Mouse (Mus musculus) lung, embryonic 14.5 days (tissue): ENCODE measurements at regions not wholly inside any gene's neighbourhood (a gene's known extent, or its start where the extent isn't known, plus 50 kb on each side); places are given as distances from the start of the nearest gene placed in this dataset.

Experiments
- ATAC-seq: fragments of 200-750 bp; cut with Nextera tagmentation; 2 replicates; pipeline ENCODE4 v1.8.0; 2017; ENCODE audit warnings: mild to moderate bottlenecking, moderate TSS enrichment, moderate library complexity; ENCODE audit not compliant: insufficient read depth
- DNase-seq: peaks from one replicate; pipeline ENCODE4 v3.0.0-alpha.2; 2015
- H3K27ac ChIP-seq: fragments of 300-500 bp; sonication (generic); 2 replicates; pipeline ENCODE4 v1.5.1; 2014; ENCODE audit warnings: low read depth, mild to moderate bottlenecking, moderate library complexity
- H3K27me3 ChIP-seq: fragments of 300-500 bp; sonication (generic); 2 replicates; pipeline ENCODE4 v1.6.1; 2014; ENCODE audit warnings: low read length, control low read depth; ENCODE audit not compliant: insufficient read depth
- H3K36me3 ChIP-seq: fragments of 300-500 bp; sonication (generic); 2 replicates; pipeline ENCODE4 v1.6.1; 2014; ENCODE audit warnings: control low read depth; ENCODE audit not compliant: insufficient read depth
- H3K4me1 ChIP-seq: fragments of 300-500 bp; sonication (generic); 2 replicates; pipeline ENCODE4 v1.6.1; 2014; ENCODE audit warnings: antibody characterized with exemption, control low read depth; ENCODE audit not compliant: insufficient read depth
- H3K4me2 ChIP-seq: fragments of 300-500 bp; sonication (generic); 2 replicates; pipeline ENCODE4 v1.6.1; 2014; ENCODE audit warnings: mild to moderate bottlenecking
- H3K4me3 ChIP-seq: fragments of 300-500 bp; sonication (generic); 2 replicates; pipeline ENCODE4 v1.5.1; 2014; ENCODE audit warnings: low read depth, low read length
- H3K9ac ChIP-seq: fragments of 300-500 bp; sonication (generic); 2 replicates; pipeline ENCODE4 v1.6.1; 2014
- H3K9me3 ChIP-seq: fragments of 300-500 bp; sonication (generic); 2 replicates; pipeline ENCODE4 v1.6.1; 2016; ENCODE audit warnings: low read depth, low read length, control low read depth
- CTCF ChIP-seq: IDR thresholded peaks from 2 replicates; pipeline ENCODE4 v1.5.1; 2016; ENCODE audit warnings: antibody characterized with exemption, low read depth
- WGBS: fragments of 180-500 bp; shearing (Covaris S2); extraction: QIAGEN DNeasy Blood & Tissue Kit; methylation state at CpG from one replicate; pipeline ENCODE4 v1.1.7; 2014; 5-methylcytosine and 5-hydroxymethylcytosine counted together

DNA sequence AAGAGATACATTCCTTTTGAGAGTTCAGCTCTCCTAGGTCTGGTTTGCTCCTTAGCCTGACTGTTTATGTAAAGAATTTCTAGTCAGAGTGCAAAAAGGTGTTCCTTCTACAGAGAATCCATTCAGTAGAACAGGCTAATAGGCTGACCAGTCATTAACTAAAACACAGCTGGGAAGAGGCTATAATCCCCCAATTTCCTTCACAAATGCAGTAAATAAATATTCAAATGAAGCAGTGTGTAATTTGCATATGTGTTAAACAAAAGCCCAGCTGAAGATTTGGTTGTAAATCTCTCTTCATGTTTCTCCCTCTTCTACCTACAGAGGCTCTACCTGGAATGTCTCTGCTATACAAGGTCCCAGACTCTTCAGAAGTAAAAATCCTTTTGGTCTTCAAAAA is 600.2 kb upstream of the Mef2c start:
- no peaks in the 10 kb centered on the region for H3K27me3 ChIP-seq
- H3K9me3 ChIP-seq = no peaks in the 10 kb centered on the region
- DNase-seq = no peak
- no peak overlapping the region for H3K4me3 ChIP-seq
- no peak overlapping the region for H3K4me2 ChIP-seq
- no peak for TF ChIP-seq CTCF
- H3K36me3 ChIP-seq = no peaks in the 10 kb centered on the region
- ATAC-seq = no peak
- no peaks in the 10 kb centered on the region for H3K4me1 ChIP-seq
- H3K27ac ChIP-seq = no peak overlapping the region
- H3K9ac ChIP-seq = no peak overlapping the region

GRCm38 (mm10) chr13:82907689-82908088 is 596.1 kb upstream of the Mef2c start:
- no peak for DNase-seq
- Histone ChIP-seq H3K27ac (no peak overlapping the region), H3K4me3 (no peak overlapping the region), H3K4me2 (no peak overlapping the region), H3K9me3 (no peaks in the 10 kb centered on the region), H3K4me1 (no peaks in the 10 kb centered on the region), H3K27me3 (no peaks in the 10 kb centered on the region), H3K9ac (no peak overlapping the region), H3K36me3 (no peaks in the 10 kb centered on the region)
- 93% methylated on average over 4 of the region's 4 CpGs for WGBS
- TF ChIP-seq CTCF = no peak
- ATAC-seq = no peak

DNA sequence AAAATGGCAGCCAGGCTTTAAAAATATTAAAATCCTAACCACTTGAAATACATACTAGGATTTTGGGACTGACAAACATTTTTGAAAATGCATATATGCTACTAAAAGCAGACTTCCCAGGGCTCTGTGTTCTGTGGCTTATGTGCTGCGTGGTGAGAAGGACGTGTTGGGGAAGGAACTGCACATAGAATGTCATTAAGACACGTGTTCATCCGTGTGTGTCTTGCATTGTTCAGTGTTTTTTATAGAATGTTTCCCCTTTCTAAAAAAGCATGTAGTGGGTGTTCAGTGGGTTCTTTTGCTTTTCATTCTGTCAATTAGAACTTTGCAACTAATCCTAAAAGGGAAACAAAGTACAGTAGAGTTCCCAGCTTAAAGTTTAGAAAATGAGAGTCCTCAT is 594.7 kb upstream of the Mef2c start:
- Histone ChIP-seq H3K9ac (no peak overlapping the region), H3K27me3 (no peaks in the 10 kb centered on the region), H3K4me3 (no peak overlapping the region), H3K4me1 (no peaks in the 10 kb centered on the region), H3K9me3 (no peaks in the 10 kb centered on the region), H3K36me3 (no peaks in the 10 kb centered on the region), H3K27ac (no peak overlapping the region), H3K4me2 (no peak overlapping the region)
- 87% methylated on average over 4 of the region's 4 CpGs for WGBS
- ATAC-seq (no peak), DNase-seq (no peak)
- no peak for TF ChIP-seq CTCF

GRCm38 (mm10) chr13:82912859-82913258 is 591.0 kb upstream of the Mef2c start:
- WGBS = 83% methylated on average over 8 of the region's 8 CpGs
- H3K27ac ChIP-seq = no peak overlapping the region
- H3K27me3 ChIP-seq = no peaks in the 10 kb centered on the region
- H3K9me3 ChIP-seq = no peaks in the 10 kb centered on the region
- H3K4me3 ChIP-seq = no peak overlapping the region
- no peaks in the 10 kb centered on the region for H3K4me1 ChIP-seq
- no peak for ATAC-seq
- H3K36me3 ChIP-seq = no peaks in the 10 kb centered on the region
- no peak overlapping the region for H3K4me2 ChIP-seq
- H3K9ac ChIP-seq = no peak overlapping the region
- no peak for DNase-seq
- TF ChIP-seq CTCF = no peak

DNA sequence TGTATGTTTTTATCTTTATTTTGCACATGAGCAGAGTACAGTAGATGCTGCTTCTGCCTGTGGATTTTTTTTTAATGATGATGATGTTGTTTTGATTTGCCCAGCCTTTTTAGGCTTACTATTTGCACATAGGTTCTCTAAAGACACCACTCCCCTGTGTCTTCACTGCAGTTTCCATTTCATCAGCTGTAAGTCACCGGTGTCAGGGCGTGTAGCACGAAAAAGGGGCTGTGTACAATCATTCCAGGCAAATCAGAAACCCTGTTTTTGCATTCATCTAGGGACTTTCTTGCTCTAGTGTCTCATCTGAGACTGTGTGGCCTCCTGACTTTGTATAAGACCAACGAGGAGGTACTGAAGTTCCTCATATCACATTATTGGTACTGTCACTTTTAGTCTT is 588.6 kb upstream of the Mef2c start:
- H3K4me3 ChIP-seq = no peak overlapping the region
- no peaks in the 10 kb centered on the region for H3K4me1 ChIP-seq
- H3K4me2 ChIP-seq = no peak overlapping the region
- TF ChIP-seq CTCF = no peak
- no peaks in the 10 kb centered on the region for H3K36me3 ChIP-seq
- no peak for ATAC-seq
- no peak overlapping the region for H3K9ac ChIP-seq
- 87% methylated on average over 4 of the region's 4 CpGs for WGBS
- no peak overlapping the region for H3K27ac ChIP-seq
- no peaks in the 10 kb centered on the region for H3K9me3 ChIP-seq
- DNase-seq = no peak
- H3K27me3 ChIP-seq = no peaks in the 10 kb centered on the region

DNA sequence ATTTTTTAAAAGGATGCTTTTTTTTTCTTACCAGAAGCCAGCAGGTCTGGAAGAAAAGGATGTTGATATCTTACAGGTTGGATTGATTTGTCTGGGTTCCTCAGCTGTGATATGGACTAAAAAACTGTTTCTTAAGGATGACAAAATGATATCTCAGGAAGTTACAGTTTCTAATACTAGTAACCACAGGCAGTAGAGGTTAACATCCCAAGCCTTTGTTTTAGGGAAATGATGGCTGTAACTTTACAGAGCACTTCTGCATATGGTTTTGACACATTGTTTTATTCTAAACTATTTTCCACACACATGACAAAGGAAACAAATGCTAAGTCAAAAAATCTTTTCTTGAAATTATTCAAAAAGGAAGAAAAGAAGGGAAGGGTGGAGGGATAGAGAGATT is 573.8 kb upstream of the Mef2c start:
- Histone ChIP-seq H3K27ac (no peak overlapping the region), H3K4me2 (no peak overlapping the region), H3K9me3 (no peaks in the 10 kb centered on the region), H3K4me3 (no peak overlapping the region), H3K4me1 (no peaks in the 10 kb centered on the region), H3K9ac (no peak overlapping the region), H3K27me3 (no peaks in the 10 kb centered on the region), H3K36me3 (no peaks in the 10 kb centered on the region)
- DNase-seq (no peak), ATAC-seq (no peak)
- TF ChIP-seq CTCF = no peak

DNA sequence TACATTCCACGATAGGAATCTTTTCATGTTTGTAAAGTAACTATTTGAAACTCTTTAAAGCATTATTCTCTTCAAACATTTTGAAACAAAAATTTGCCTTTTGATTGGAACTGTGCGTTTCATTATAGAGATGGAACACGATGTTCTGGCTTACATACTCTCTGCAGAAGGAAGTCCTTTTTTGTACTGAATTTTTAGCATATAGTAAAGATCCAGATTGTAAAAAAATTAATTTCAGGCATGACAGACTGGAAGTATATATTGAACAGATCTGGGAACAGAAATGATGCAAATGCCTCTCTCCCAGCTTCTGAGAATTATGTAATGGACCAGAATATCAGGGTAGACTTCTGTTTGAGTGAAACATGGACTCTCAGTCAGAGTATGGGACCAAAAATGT is 566.0 kb upstream of the Mef2c start:
- WGBS = 72% methylated on average over 3 of the region's 3 CpGs
- no peak overlapping the region for H3K9ac ChIP-seq
- H3K4me2 ChIP-seq = no peak overlapping the region
- TF ChIP-seq CTCF = no peak
- H3K4me3 ChIP-seq = no peak overlapping the region
- H3K9me3 ChIP-seq = no peaks in the 10 kb centered on the region
- no peaks in the 10 kb centered on the region for H3K4me1 ChIP-seq
- no peaks in the 10 kb centered on the region for H3K36me3 ChIP-seq
- ATAC-seq = no peak
- DNase-seq = no peak
- H3K27ac ChIP-seq = no peak overlapping the region
- no peaks in the 10 kb centered on the region for H3K27me3 ChIP-seq

GRCm38 (mm10) chr13:82942691-82943341 is 561.0 kb upstream of the Mef2c start:
- DNase-seq (peak; percentile 4), ATAC-seq (no peak)
- WGBS = 38% methylated on average over 11 of the region's 11 CpGs
- Histone ChIP-seq H3K9ac (no peak overlapping the region), H3K9me3 (no peaks in the 10 kb centered on the region), H3K4me1 (no peaks in the 10 kb centered on the region), H3K4me2 (0 out of 2 replicates have a peak overlapping the region, but pooled peaks have one; percentile 16), H3K4me3 (no peak overlapping the region), H3K27me3 (no peaks in the 10 kb centered on the region), H3K36me3 (no peaks in the 10 kb centered on the region), H3K27ac (no peak overlapping the region)
- no peak for TF ChIP-seq CTCF
